Mouse (Mus musculus) heart, adult 2 months (tissue): Measurements from ENCODE around the gene Ptpn7. TPM values are rescaled to one million over a fixed set of nuclear protein-coding genes. Genes with fewer than 3 reads are reported as not detected.

Source experiments
- DNase-seq, 2 experiments: peaks; one replicate each; pipeline ENCODE4 v3.0.0; 2021
- H3K27ac ChIP-seq: fragments of 200-600 bp; 2 replicates; pipeline ENCODE4 v1.8.1; 2022
- H3K27me3 ChIP-seq: fragments of 200-500 bp; 2 replicates; pipeline ENCODE4 v1.6.1; 2012; ENCODE audit warnings: mild to moderate bottlenecking, low read length, inconsistent platforms, mixed read lengths; ENCODE audit not compliant: control insufficient read depth, insufficient read depth
- H3K36me3 ChIP-seq: fragments of 200-500 bp; 2 replicates; pipeline ENCODE4 v1.6.1; 2012; ENCODE audit warnings: low read length, inconsistent platforms; ENCODE audit not compliant: control insufficient read depth, insufficient read depth
- H3K4me1 ChIP-seq: fragments of 200-500 bp; 2 replicates; pipeline ENCODE4 v1.6.1; 2011; ENCODE audit warnings: low read length; ENCODE audit not compliant: control insufficient read depth, insufficient read depth
- H3K4me3 ChIP-seq: fragments of 200-600 bp; 2 replicates; pipeline ENCODE4 v1.8.1; 2022
- H3K79me2 ChIP-seq: fragments of 200-500 bp; replicated peaks from 2 replicates; pipeline ENCODE4 v1.6.1; 2012; ENCODE audit warnings: mild to moderate bottlenecking, inconsistent platforms, low read length, moderate library complexity, mixed read lengths; ENCODE audit not compliant: control insufficient read depth, insufficient read depth
- H3K9ac ChIP-seq: fragments of 200-500 bp; 2 replicates; pipeline ENCODE4 v1.6.1; 2012; ENCODE audit warnings: low read depth, mild to moderate bottlenecking, control low read depth, inconsistent platforms, low read length, mixed read lengths
- CTCF ChIP-seq: fragments of 200-600 bp; IDR thresholded peaks from 2 replicates; pipeline ENCODE4 v1.8.1; 2022; ENCODE audit warnings: antibody characterized with exemption, mild to moderate bottlenecking, moderate library complexity
- EP300 ChIP-seq: fragments of 200-500 bp; IDR thresholded peaks from 2 replicates; pipeline ENCODE4 v1.6.1; 2011; ENCODE audit warnings: low read depth, low read length, control low read depth; ENCODE audit not compliant: insufficient read depth
- POLR2A ChIP-seq: fragments of 200-500 bp; IDR thresholded peaks from 2 replicates; pipeline ENCODE4 v1.6.1; 2011; ENCODE audit warnings: mild to moderate bottlenecking, low read depth, low read length, control low read depth; ENCODE audit not compliant: insufficient read depth
- WGBS: fragments of 180-500 bp; shearing (Covaris S2); methylation state at CpG from one replicate; pipeline ENCODE4 v1.1.7; 2018; 5-methylcytosine and 5-hydroxymethylcytosine counted together
- intact Hi-C: fragments of 180-260 bp; cut with DNase I; formaldehyde crosslinking; loops from one replicate; pipeline ENCODE4 v1.15.1; 2025
- polyA plus RNA-seq: library from polyadenylated mRNA; depleted of rRNA; stranded (reverse); fragments of >200 nt; gene quantifications from 2 replicates; pipeline ENCODE4 v1.2.3, GENCODE M21; 2012
- total RNA-seq, 2 experiments: library from RNA; stranded (reverse); gene quantifications; 2 replicates each; pipeline ENCODE4 v1.2.3; 2021

Gene Ptpn7
- total and polyA plus RNA-seq, 3 experiments, result 0.73 to 1.4 (median 0.82) TPM

DNA sequence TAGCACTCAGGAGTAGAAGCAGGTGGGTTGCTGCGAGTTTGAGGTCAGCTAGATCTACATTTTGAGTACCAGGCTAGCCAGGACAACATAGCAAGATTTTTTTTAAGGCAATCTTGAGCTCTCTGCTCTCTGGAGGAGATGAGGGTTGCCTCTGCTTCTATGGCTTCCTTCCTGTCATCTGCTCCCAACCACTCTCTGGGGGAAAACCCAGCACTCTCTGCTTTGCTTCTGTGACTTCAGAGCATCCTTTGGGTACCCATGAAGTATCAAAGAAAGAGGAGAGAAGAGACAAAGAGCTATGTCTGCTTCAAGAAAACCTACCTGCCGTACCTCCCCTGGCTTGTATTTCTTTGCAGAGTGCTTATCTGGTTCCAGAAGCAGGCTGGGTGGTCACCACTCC lies 11.4 kb downstream of the Ptpn7 start:
- H3K79me2 ChIP-seq, result no peaks in the 10 kb centered on the region; the same call in 1 of the 2 replicates
- 90% methylated on average over 2 of the region's 2 CpGs for WGBS
- peaks cover 3% of the 10 kb centered on the region; the same call in 1 of the 2 replicates for H3K4me1 ChIP-seq

DNA sequence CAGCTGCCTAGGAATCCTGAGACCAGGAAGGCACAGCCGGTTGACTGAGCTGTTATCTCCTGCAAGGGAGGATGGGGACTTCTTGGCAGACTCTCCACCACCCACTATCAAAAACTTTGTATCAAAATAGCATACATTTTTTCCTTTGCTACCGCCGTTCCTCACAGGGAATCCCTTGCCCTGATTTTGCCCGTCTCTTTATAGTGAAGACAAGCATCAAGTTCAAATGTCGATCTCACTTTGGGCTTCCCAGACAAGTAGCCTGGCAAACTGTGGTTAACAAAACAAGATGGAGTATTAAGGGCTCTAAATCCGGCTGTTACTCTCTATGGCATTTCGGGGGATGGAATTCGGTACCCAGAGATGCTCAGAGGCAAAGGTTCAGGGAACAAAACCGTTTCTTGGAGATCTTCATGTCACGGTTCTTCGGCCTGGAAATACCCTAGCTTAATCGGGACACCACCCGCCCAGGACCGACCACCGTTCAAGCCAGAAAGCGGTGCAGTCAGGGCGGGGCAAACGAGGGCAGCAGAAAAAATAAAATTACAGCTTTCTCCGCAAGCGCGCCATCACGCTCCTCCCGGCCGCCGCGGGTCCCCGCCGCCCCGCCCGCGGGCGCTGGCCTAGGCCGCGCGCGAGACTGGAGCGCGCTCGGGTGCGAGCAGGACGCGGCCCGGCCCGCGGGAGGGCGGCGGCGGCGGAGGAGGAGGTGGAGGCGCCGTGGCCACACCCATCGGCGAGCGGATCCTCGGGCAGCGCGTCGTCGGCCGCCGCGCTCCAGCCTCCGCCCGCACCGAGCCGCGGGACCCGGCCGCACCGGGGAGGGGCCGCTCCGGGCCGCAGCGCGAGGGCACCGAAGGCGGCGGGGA lies 13.8 kb downstream of the Ptpn7 start, which contains the start of gene Arl8a:
TSS of gene Arl8a (plus strand) at position 748 of the 869 bp plus-strand sequence.
- Histone ChIP-seq H3K9ac (peak within 1 kb of the TSS; percentile 93), H3K79me2 (no peaks in the 10 kb centered on the region; the same call in 1 of the 2 replicates), H3K27ac (peak within 1 kb of the TSS; percentile 92), H3K4me1 (peaks cover 3% of the 10 kb centered on the region; the same call in 1 of the 2 replicates), H3K27me3 (no peaks in the 10 kb centered on the region), H3K4me3 (peak within 1 kb of the TSS; percentile 96), H3K36me3 (no peaks in the 10 kb centered on the region; the same call in 1 of the 2 replicates)
- under 1% methylated on average over 78 of the region's 78 CpGs for WGBS
- DNase-seq, result peak; percentile 92 to 94
- intact Hi-C loops, result no loop called here
- no peak for TF ChIP-seq EP300
- no peak for TF ChIP-seq CTCF
- TF ChIP-seq POLR2A, result peak; percentile 32; the same call in 1 of the 2 replicates

More for the DNA sequence above, 11.4 kb downstream of the Ptpn7 start:
- no peaks in the 10 kb centered on the region; the same call in 1 of the 2 replicates for H3K36me3 ChIP-seq
- H3K9ac ChIP-seq, result no peak overlapping the region
- no peak for DNase-seq
- H3K27me3 ChIP-seq, result no peaks in the 10 kb centered on the region
- TF ChIP-seq CTCF (no peak), EP300 (no peak)
- H3K4me3 ChIP-seq, result no peak overlapping the region
- no peak overlapping the region for H3K27ac ChIP-seq
- intact Hi-C loops, result no loop called here

DNA sequence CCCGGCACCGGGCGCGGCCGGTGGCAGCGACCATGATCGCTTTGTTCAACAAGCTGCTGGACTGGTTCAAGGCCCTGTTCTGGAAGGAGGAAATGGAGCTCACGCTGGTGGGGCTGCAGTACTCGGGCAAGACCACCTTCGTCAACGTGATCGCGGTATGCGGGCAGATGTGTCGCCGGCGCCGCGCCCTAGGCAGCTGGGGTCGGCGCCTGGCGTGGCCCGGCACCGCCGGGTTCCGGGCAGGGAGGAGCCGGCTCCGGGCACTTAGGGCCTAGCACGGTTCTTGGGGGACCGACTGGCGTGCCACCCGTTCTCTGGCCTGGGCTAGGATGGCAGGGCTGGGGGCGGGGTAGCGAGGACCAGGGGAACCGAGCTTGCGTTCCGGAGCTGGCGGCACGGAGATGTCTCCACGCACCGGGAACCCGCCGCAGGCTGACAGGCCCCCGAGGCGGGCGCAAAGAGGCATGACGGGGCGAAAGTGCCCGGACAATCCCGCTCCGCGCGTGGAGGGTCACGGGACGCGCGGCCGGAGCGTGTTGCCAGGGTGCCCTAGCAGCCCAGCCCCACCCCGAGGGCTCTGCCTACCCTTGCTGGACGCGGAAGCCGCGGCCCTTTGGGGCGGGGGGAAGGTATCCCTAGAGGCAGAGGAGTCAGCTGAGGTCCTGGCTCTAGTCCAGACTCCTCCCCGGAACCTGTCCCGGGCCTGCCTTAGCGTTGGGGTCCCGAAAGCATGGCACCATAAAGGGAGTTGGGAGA lies 14.6 kb downstream of the Ptpn7 start:
- H3K36me3 ChIP-seq, result no peaks in the 10 kb centered on the region; the same call in 1 of the 2 replicates
- H3K27ac ChIP-seq, result peak overlapping the region; percentile 92
- TF ChIP-seq CTCF, result no peak
- peak; percentile 48; the same call in 1 of the 2 replicates for TF ChIP-seq POLR2A
- TF ChIP-seq EP300, result 0 out of 2 replicates have a peak, but pooled peaks have one; percentile 11
- peak overlapping the region; percentile 93 for H3K9ac ChIP-seq
- peaks cover 3% of the 10 kb centered on the region; the same call in 1 of the 2 replicates for H3K4me1 ChIP-seq
- WGBS, result under 1% methylated on average over 69 of the region's 69 CpGs
- intact Hi-C loops, result no loop called here
- peak overlapping the region; percentile 96 for H3K4me3 ChIP-seq
- DNase-seq, result peak; percentile 87 to 90
- no peaks in the 10 kb centered on the region; the same call in 1 of the 2 replicates for H3K79me2 ChIP-seq
- H3K27me3 ChIP-seq, result no peaks in the 10 kb centered on the region

DNA sequence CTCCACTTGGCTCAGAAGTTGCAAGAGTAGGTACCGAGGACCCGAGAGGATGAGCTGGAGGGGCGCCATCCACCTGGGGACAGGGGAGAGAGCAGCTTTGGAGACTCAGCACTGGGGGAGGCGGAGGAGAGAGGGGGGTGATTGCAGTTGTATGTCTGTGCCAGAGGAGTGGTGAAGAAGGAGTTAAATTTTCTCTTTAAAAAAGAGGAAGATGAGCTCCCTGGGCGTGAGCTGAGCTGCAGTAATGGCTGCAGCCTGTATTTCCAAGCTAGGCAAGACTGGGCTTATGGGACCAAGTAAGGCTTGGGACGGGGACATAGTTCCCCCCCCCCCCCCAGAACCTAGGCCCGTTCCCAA lies 15.2 kb downstream of the Ptpn7 start:
- Histone ChIP-seq H3K4me3 (peak overlapping the region; percentile 96), H3K4me1 (peaks cover 3% of the 10 kb centered on the region; the same call in 1 of the 2 replicates), H3K27ac (peak overlapping the region; percentile 92), H3K36me3 (no peaks in the 10 kb centered on the region; the same call in 1 of the 2 replicates), H3K9ac (peak overlapping the region; percentile 93), H3K79me2 (no peaks in the 10 kb centered on the region; the same call in 1 of the 2 replicates), H3K27me3 (no peaks in the 10 kb centered on the region)
- no peak for DNase-seq
- WGBS, result 17% methylated on average over 7 of the region's 7 CpGs
- no peak for TF ChIP-seq CTCF
- TF ChIP-seq POLR2A, result no peak
- no peak for TF ChIP-seq EP300
- intact Hi-C loops, result no loop called here

DNA sequence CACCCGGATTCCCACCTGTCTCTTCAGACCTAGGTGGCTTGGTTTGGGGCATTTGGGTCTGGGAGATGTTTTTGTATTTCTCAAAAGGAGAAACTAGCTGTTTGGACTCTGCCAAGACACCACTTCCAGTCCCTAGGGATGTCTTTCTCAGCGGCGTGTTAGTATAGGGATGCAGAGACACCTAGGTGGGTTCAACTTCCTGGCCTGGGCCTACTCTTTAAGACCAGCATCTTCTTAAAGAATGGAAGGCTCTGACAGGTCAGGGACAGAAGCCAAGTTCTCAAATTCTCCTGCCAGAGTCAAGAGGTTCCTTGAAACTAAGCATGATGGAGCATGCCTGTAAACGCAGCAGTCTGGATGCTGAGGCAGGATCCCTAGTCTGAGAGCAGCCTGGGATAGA lies 16.0 kb downstream of the Ptpn7 start:
- H3K79me2 ChIP-seq, result no peaks in the 10 kb centered on the region; the same call in 1 of the 2 replicates
- H3K4me3 ChIP-seq, result peak overlapping the region; percentile 96
- no peak for DNase-seq
- H3K4me1 ChIP-seq, result peaks cover 3% of the 10 kb centered on the region; the same call in 1 of the 2 replicates
- intact Hi-C loops, result no loop called here
- no peak overlapping the region; the same call in 1 of the 2 replicates for H3K27ac ChIP-seq
- TF ChIP-seq EP300 (no peak), POLR2A (no peak), CTCF (no peak)
- 34% methylated on average over 4 of the region's 4 CpGs for WGBS
- no peaks in the 10 kb centered on the region; the same call in 1 of the 2 replicates for H3K36me3 ChIP-seq
- H3K9ac ChIP-seq, result no peak overlapping the region
- H3K27me3 ChIP-seq, result no peaks in the 10 kb centered on the region
